Mouse (Mus musculus): Measurements from ENCODE around the gene Phex.

Phex gene

GRCm38 (mm10) chrX:157307411-157307810 is 107.7 kb downstream of the Phex start:
- DNase-seq (ENCODE audit: low spot score in 2 of 2): no peak

- DNase-seq (ENCODE audit: low spot score in 2 of 2): no peak
Observed at GRCm38 (mm10) chrX:157306796-157307405, 108.2 kb downstream of the Phex start.

GRCm38 (mm10) chrX:157305852-157306232 is 109.3 kb downstream of the Phex start:
- DNase-seq (ENCODE audit: low spot score in 2 of 2): no peak

- DNase-seq (ENCODE audit: low spot score in 2 of 2): no peak
Observed at GRCm38 (mm10) chrX:157305193-157305851, 109.8 kb downstream of the Phex start.

- no peak for DNase-seq (ENCODE audit: low spot score in 2 of 2)
Observed at GRCm38 (mm10) chrX:157292411-157292810, 122.7 kb downstream of the Phex start.

- no peak for DNase-seq (ENCODE audit: low spot score in 2 of 2)
Observed at GRCm38 (mm10) chrX:157276581-157276980, 138.5 kb downstream of the Phex start.

- no peak for DNase-seq (ENCODE audit: low spot score in 2 of 2)
Observed at GRCm38 (mm10) chrX:157273291-157273690, 141.8 kb downstream of the Phex start.

- DNase-seq (ENCODE audit: low spot score in 2 of 2): no peak
Observed at GRCm38 (mm10) chrX:157271609-157272008, 143.5 kb downstream of the Phex start.

- no peak for DNase-seq (ENCODE audit: low spot score in 2 of 2)
Observed at GRCm38 (mm10) chrX:157269726-157270305, 145.3 kb downstream of the Phex start.

- DNase-seq (ENCODE audit: low spot score in 2 of 2): no peak
Observed at GRCm38 (mm10) chrX:157268141-157268540, 147.0 kb downstream of the Phex start.

- no peak for DNase-seq (ENCODE audit: low spot score in 2 of 2)
Observed at GRCm38 (mm10) chrX:157202736-157203135, 212.4 kb downstream of the Phex start.

GRCm38 (mm10) chrX:157184167-157184566 is 230.9 kb downstream of the Phex start:
- no peak for DNase-seq (ENCODE audit: low spot score in 2 of 2)

GRCm38 (mm10) chrX:157180845-157181244 is 234.3 kb downstream of the Phex start:
- no peak for DNase-seq (ENCODE audit: low spot score in 2 of 2)

- no peak for DNase-seq (ENCODE audit: low spot score in 2 of 2)
Observed at GRCm38 (mm10) chrX:157164142-157164541, 251.0 kb downstream of the Phex start.

GRCm38 (mm10) chrX:157163394-157163793 is 251.7 kb downstream of the Phex start:
- DNase-seq (ENCODE audit: low spot score in 2 of 2): no peak

- DNase-seq (ENCODE audit: low spot score in 2 of 2): no peak
Observed at GRCm38 (mm10) chrX:157144675-157145074, 270.4 kb downstream of the Phex start.

- DNase-seq (ENCODE audit: low spot score in 2 of 2): no peak
Observed at GRCm38 (mm10) chrX:157139601-157140000, 275.5 kb downstream of the Phex start.
